Mouse (Mus musculus): Measurements from ENCODE around the gene Pik3r1. TPM values are rescaled to one million over a fixed set of nuclear protein-coding genes. Genes with fewer than 3 reads are reported as not detected.
A peak's percentile ranks its signal among the peaks of the same experiment; 100 is the strongest.

The Pik3r1 gene
- polyA plus RNA-seq, 1 experiment from 2014 or later = 14.8 TPM

- no peaks in the 10 kb centered on the region for H3K9me3 ChIP-seq (replicated peaks)
- H3K27me3 ChIP-seq (ENCODE audit: low read depth, poor library complexity, severe bottlenecking) = no peaks in the 10 kb centered on the region; the same call in 1 of the 2 replicates
- no peaks in the 10 kb centered on the region for H3K36me3 ChIP-seq
- DNase-seq (ENCODE audit: low spot score) = peak; percentile 56
- peak overlapping the region; percentile 83 for H3K27ac ChIP-seq (replicated peaks)
- H3K4me3 ChIP-seq = peak overlapping the region; percentile 74
- peaks cover 67% of the 10 kb centered on the region for H3K4me1 ChIP-seq
- WGBS = under 1% methylated on average over 48 of the region's 48 CpGs
Observed at GRCm38 (mm10) chr13:101694496-101695251, 73.3 kb downstream of the Pik3r1 start.

GRCm38 (mm10) chr13:101693967-101694495 is 74.0 kb downstream of the Pik3r1 start:
- peak overlapping the region; percentile 83 for H3K27ac ChIP-seq (replicated peaks)
- WGBS = 1% methylated on average over 12 of the region's 12 CpGs
- peak overlapping the region; percentile 74 for H3K4me3 ChIP-seq

GRCm38 (mm10) chr13:101692866-101693691 is 74.9 kb downstream of the Pik3r1 start:
- H3K4me1 ChIP-seq = peaks cover 57% of the 10 kb centered on the region
- no peak for DNase-seq (ENCODE audit: low spot score)
- H3K36me3 ChIP-seq = peaks cover 7% of the 10 kb centered on the region
- H3K27me3 ChIP-seq (ENCODE audit: low read depth, poor library complexity, severe bottlenecking) = no peaks in the 10 kb centered on the region; the same call in 1 of the 2 replicates
- peak overlapping the region; percentile 74; the same call in 1 of the 2 replicates for H3K4me3 ChIP-seq
- no peak overlapping the region for H3K27ac ChIP-seq (replicated peaks)
- no peaks in the 10 kb centered on the region for H3K9me3 ChIP-seq (replicated peaks)
- 54% methylated on average over 7 of the region's 7 CpGs for WGBS

More at GRCm38 (mm10) chr13:101693967-101694495, 74.0 kb downstream of the Pik3r1 start:
- Histone ChIP-seq H3K9me3 (replicated peaks) (no peaks in the 10 kb centered on the region), H3K27me3 (ENCODE audit: low read depth, poor library complexity, severe bottlenecking) (no peaks in the 10 kb centered on the region; the same call in 1 of the 2 replicates), H3K36me3 (no peaks in the 10 kb centered on the region), H3K4me1 (peaks cover 61% of the 10 kb centered on the region)
- peak; percentile 62 for DNase-seq (ENCODE audit: low spot score)

GRCm38 (mm10) chr13:101692239-101692784 is 75.7 kb downstream of the Pik3r1 start:
- H3K27me3 ChIP-seq (ENCODE audit: low read depth, poor library complexity, severe bottlenecking) = no peaks in the 10 kb centered on the region; the same call in 1 of the 2 replicates
- no peaks in the 10 kb centered on the region for H3K9me3 ChIP-seq (replicated peaks)
- DNase-seq (ENCODE audit: low spot score) = no peak
- H3K36me3 ChIP-seq = peaks cover 15% of the 10 kb centered on the region
- H3K4me1 ChIP-seq = peaks cover 53% of the 10 kb centered on the region
- H3K27ac ChIP-seq (replicated peaks) = peak overlapping the region; percentile 42; the same call in 1 of the 2 replicates
- WGBS = 45% methylated on average over 17 of the region's 17 CpGs
- H3K4me3 ChIP-seq = peak overlapping the region; percentile 41

DNA sequence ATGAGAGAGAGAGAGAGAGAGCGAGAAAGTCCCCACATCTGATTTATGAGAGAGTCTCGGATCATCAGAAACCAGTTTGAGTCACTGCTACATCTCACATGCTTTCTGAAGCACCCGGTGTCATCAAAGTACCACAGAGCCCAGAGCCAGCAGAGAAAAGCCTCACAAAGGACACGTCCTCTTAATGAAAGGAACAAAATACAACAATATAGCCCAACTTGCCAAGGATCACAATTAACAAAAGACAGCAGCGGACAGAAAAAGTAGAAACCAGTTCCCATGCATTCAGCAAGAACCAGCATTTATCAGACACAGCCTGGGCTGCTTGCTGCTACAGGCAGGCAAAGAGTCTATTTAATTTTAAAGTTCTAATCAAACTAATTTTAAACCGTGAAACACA is 76.3 kb downstream of the Pik3r1 start:
- Histone ChIP-seq H3K36me3 (peaks cover 21% of the 10 kb centered on the region), H3K27me3 (ENCODE audit: low read depth, poor library complexity, severe bottlenecking) (no peaks in the 10 kb centered on the region; the same call in 1 of the 2 replicates), H3K4me1 (peaks cover 52% of the 10 kb centered on the region), H3K4me3 (no peak overlapping the region), H3K27ac (replicated peaks) (peak overlapping the region; percentile 38; the same call in 1 of the 2 replicates), H3K9me3 (replicated peaks) (no peaks in the 10 kb centered on the region)
- 48% methylated on average over 6 of the region's 6 CpGs for WGBS
- no peak for DNase-seq (ENCODE audit: low spot score)

GRCm38 (mm10) chr13:101690911-101691655 is 76.9 kb downstream of the Pik3r1 start:
- Histone ChIP-seq H3K27ac (replicated peaks) (peak overlapping the region; percentile 38; the same call in 1 of the 2 replicates), H3K4me3 (no peak overlapping the region)
- 52% methylated on average over 10 of the region's 10 CpGs for WGBS

GRCm38 (mm10) chr13:101690167-101690566 is 77.8 kb downstream of the Pik3r1 start:
- WGBS = 86% methylated on average over 6 of the region's 6 CpGs

More at GRCm38 (mm10) chr13:101690911-101691655, 76.9 kb downstream of the Pik3r1 start:
- no peaks in the 10 kb centered on the region; the same call in 1 of the 2 replicates for H3K27me3 ChIP-seq (ENCODE audit: low read depth, poor library complexity, severe bottlenecking)
- no peak for DNase-seq (ENCODE audit: low spot score)
- peaks cover 27% of the 10 kb centered on the region for H3K36me3 ChIP-seq
- H3K9me3 ChIP-seq (replicated peaks) = no peaks in the 10 kb centered on the region
- peaks cover 52% of the 10 kb centered on the region for H3K4me1 ChIP-seq

GRCm38 (mm10) chr13:101686256-101686655 is 81.8 kb downstream of the Pik3r1 start:
- Histone ChIP-seq H3K27ac (replicated peaks) (no peak overlapping the region), H3K9me3 (replicated peaks) (no peaks in the 10 kb centered on the region), H3K4me1 (peaks cover 6% of the 10 kb centered on the region), H3K36me3 (peaks cover 60% of the 10 kb centered on the region), H3K4me3 (no peak overlapping the region), H3K27me3 (ENCODE audit: low read depth, poor library complexity, severe bottlenecking) (no peaks in the 10 kb centered on the region)
- DNase-seq (ENCODE audit: low spot score) = no peak
- WGBS = 93% methylated on average over 13 of the region's 13 CpGs

More at GRCm38 (mm10) chr13:101690167-101690566, 77.8 kb downstream of the Pik3r1 start:
- no peak overlapping the region for H3K4me3 ChIP-seq
- H3K27ac ChIP-seq (replicated peaks) = no peak overlapping the region
- peaks cover 36% of the 10 kb centered on the region for H3K36me3 ChIP-seq
- H3K27me3 ChIP-seq (ENCODE audit: low read depth, poor library complexity, severe bottlenecking) = no peaks in the 10 kb centered on the region; the same call in 1 of the 2 replicates
- no peak for DNase-seq (ENCODE audit: low spot score)
- peaks cover 44% of the 10 kb centered on the region for H3K4me1 ChIP-seq
- H3K9me3 ChIP-seq (replicated peaks) = no peaks in the 10 kb centered on the region

GRCm38 (mm10) chr13:101684706-101685105 is 83.3 kb downstream of the Pik3r1 start:
- Histone ChIP-seq H3K27ac (replicated peaks) (no peak overlapping the region), H3K36me3 (peaks cover 60% of the 10 kb centered on the region), H3K27me3 (ENCODE audit: low read depth, poor library complexity, severe bottlenecking) (no peaks in the 10 kb centered on the region), H3K4me1 (no peaks in the 10 kb centered on the region), H3K9me3 (replicated peaks) (no peaks in the 10 kb centered on the region), H3K4me3 (no peak overlapping the region)
- DNase-seq (ENCODE audit: low spot score) = no peak
- 93% methylated on average over 14 of the region's 14 CpGs for WGBS

DNA sequence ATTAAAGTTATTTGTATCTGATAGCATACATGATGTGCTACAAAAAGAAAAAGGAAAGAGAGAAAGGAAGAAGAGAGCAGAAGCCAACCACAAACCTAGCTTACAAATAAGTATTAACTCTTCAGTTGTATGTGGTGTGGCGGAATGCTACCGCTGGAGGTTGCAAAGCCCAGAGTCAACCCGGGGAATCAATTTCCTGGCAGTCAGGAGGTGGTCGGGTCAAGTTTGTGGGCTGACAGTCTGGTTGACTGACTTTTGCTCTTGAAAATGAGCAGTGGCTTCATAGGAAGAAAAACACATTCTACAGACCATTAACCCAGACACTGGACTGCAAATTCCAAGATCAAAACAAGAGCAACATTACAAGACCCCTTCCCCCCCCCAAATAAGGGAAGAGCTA is 85.6 kb downstream of the Pik3r1 start:
- DNase-seq (ENCODE audit: low spot score) = no peak
- H3K4me1 ChIP-seq = no peaks in the 10 kb centered on the region
- no peak overlapping the region for H3K27ac ChIP-seq (replicated peaks)
- H3K27me3 ChIP-seq (ENCODE audit: low read depth, poor library complexity, severe bottlenecking) = no peaks in the 10 kb centered on the region
- H3K9me3 ChIP-seq (replicated peaks) = no peaks in the 10 kb centered on the region
- H3K4me3 ChIP-seq = no peak overlapping the region
- H3K36me3 ChIP-seq = peaks cover 45% of the 10 kb centered on the region
- 89% methylated on average over 4 of the region's 4 CpGs for WGBS

GRCm38 (mm10) chr13:101680083-101680482 is 87.9 kb downstream of the Pik3r1 start:
- Histone ChIP-seq H3K27ac (replicated peaks) (no peak overlapping the region), H3K27me3 (ENCODE audit: low read depth, poor library complexity, severe bottlenecking) (no peaks in the 10 kb centered on the region), H3K9me3 (replicated peaks) (no peaks in the 10 kb centered on the region), H3K36me3 (peaks cover 23% of the 10 kb centered on the region), H3K4me1 (no peaks in the 10 kb centered on the region), H3K4me3 (no peak overlapping the region)
- 92% methylated on average over 1 of the region's 1 CpGs for WGBS
- no peak for DNase-seq (ENCODE audit: low spot score)
